Mouse (Mus musculus) neural tube, embryonic 14.5 days (tissue): ENCODE results near the gene Arhgap15. TPM values are rescaled to one million over a fixed set of nuclear protein-coding genes. Genes with fewer than 3 reads are reported as not detected.

Experiments used
- ATAC-seq: fragments of 200-750 bp; cut with Nextera tagmentation; 2 replicates; pipeline ENCODE4 v1.8.0; 2017; ENCODE audit warnings: low read depth, mild to moderate bottlenecking, moderate TSS enrichment, moderate library complexity
- H3K27ac ChIP-seq: fragments of 300-500 bp; sonication (generic); 2 replicates; pipeline ENCODE4 v1.5.1; 2014; ENCODE audit warnings: low read depth, mild to moderate bottlenecking, control low read depth, low read length, moderate library complexity, mixed read lengths
- H3K27me3 ChIP-seq: fragments of 300-500 bp; sonication (generic); 2 replicates; pipeline ENCODE4 v1.6.1; 2014; ENCODE audit warnings: low read length; ENCODE audit not compliant: control insufficient read depth, insufficient read depth
- H3K36me3 ChIP-seq: fragments of 300-500 bp; sonication (generic); 2 replicates; pipeline ENCODE4 v1.6.1; 2014; ENCODE audit warnings: low read length, mixed read lengths; ENCODE audit not compliant: control insufficient read depth, insufficient read depth
- H3K4me1 ChIP-seq: fragments of 300-500 bp; sonication (generic); 2 replicates; pipeline ENCODE4 v1.6.1; 2014; ENCODE audit warnings: low read length; ENCODE audit not compliant: control insufficient read depth, insufficient read depth
- H3K4me2 ChIP-seq: fragments of 300-500 bp; sonication (generic); 2 replicates; pipeline ENCODE4 v1.6.1; 2014; ENCODE audit warnings: mild to moderate bottlenecking, low read depth, low read length, control low read depth
- H3K4me3 ChIP-seq: fragments of 300-500 bp; sonication (generic); 2 replicates; pipeline ENCODE4 v1.5.1; 2014; ENCODE audit warnings: low read depth, low read length, control low read depth, mixed read lengths
- H3K9ac ChIP-seq: fragments of 300-500 bp; sonication (generic); replicated peaks from 2 replicates; pipeline ENCODE4 v1.6.1; 2014; ENCODE audit warnings: low read depth, mild to moderate bottlenecking, control low read depth, low read length, mixed read lengths
- H3K9me3 ChIP-seq: fragments of 300-500 bp; sonication (generic); 2 replicates; pipeline ENCODE4 v1.6.1; 2016; ENCODE audit warnings: low read length; ENCODE audit not compliant: control insufficient read depth
- WGBS: fragments of 180-500 bp; shearing (Covaris S2); extraction: QIAGEN DNeasy Blood & Tissue Kit; methylation state at CpG from one replicate; pipeline ENCODE4 v1.1.7; 2014; 5-methylcytosine and 5-hydroxymethylcytosine counted together
- polyA plus RNA-seq: library from polyadenylated mRNA; unstranded; fragments of >200 nt; fragmentation: Nextera tagmentation; extraction: Ambion mirVana; gene quantifications from 2 replicates; pipeline ENCODE4 v1.2.1, GENCODE M21; 2014

Arhgap15 gene
- polyA plus RNA-seq, 1 experiment from 2014 or later = 3.8 TPM

- WGBS = 46% methylated on average over 2 of the region's 2 CpGs
- no peak for ATAC-seq
- Histone ChIP-seq H3K27ac (no peak overlapping the region), H3K9me3 (no peaks in the 10 kb centered on the region), H3K27me3 (no peaks in the 10 kb centered on the region), H3K9ac (no peak overlapping the region), H3K4me3 (no peak overlapping the region), H3K4me2 (no peak overlapping the region), H3K36me3 (no peaks in the 10 kb centered on the region), H3K4me1 (no peaks in the 10 kb centered on the region)
Observed at GRCm38 (mm10) chr2:44114296-44114695, 365.7 kb downstream of the Arhgap15 start.

- H3K27ac ChIP-seq = no peak overlapping the region
- no peaks in the 10 kb centered on the region for H3K9me3 ChIP-seq
- no peak overlapping the region for H3K4me2 ChIP-seq
- WGBS = 74% methylated on average over 5 of the region's 5 CpGs
- H3K36me3 ChIP-seq = no peaks in the 10 kb centered on the region
- no peak for ATAC-seq
- H3K9ac ChIP-seq = no peak overlapping the region
- H3K27me3 ChIP-seq = no peaks in the 10 kb centered on the region
- H3K4me3 ChIP-seq = no peak overlapping the region
- no peaks in the 10 kb centered on the region for H3K4me1 ChIP-seq
Observed at GRCm38 (mm10) chr2:44121162-44121561, 372.5 kb downstream of the Arhgap15 start.

GRCm38 (mm10) chr2:44123246-44123645 is 374.6 kb downstream of the Arhgap15 start:
- no peak overlapping the region for H3K4me2 ChIP-seq
- 80% methylated on average over 2 of the region's 2 CpGs for WGBS
- no peak overlapping the region for H3K9ac ChIP-seq
- no peak overlapping the region for H3K27ac ChIP-seq
- no peaks in the 10 kb centered on the region for H3K9me3 ChIP-seq
- no peaks in the 10 kb centered on the region for H3K36me3 ChIP-seq
- no peaks in the 10 kb centered on the region for H3K27me3 ChIP-seq
- no peak for ATAC-seq
- no peaks in the 10 kb centered on the region for H3K4me1 ChIP-seq
- no peak overlapping the region for H3K4me3 ChIP-seq

- H3K27ac ChIP-seq = no peak overlapping the region
Observed at GRCm38 (mm10) chr2:44124093-44124492, 375.5 kb downstream of the Arhgap15 start.

GRCm38 (mm10) chr2:44124683-44125082 is 376.1 kb downstream of the Arhgap15 start:
- 76% methylated on average over 3 of the region's 3 CpGs for WGBS
- no peak overlapping the region for H3K9ac ChIP-seq
- no peaks in the 10 kb centered on the region for H3K9me3 ChIP-seq
- ATAC-seq = no peak
- H3K27ac ChIP-seq = no peak overlapping the region
- H3K27me3 ChIP-seq = no peaks in the 10 kb centered on the region
- H3K4me2 ChIP-seq = no peak overlapping the region
- H3K4me3 ChIP-seq = no peak overlapping the region
- no peaks in the 10 kb centered on the region for H3K4me1 ChIP-seq
- H3K36me3 ChIP-seq = no peaks in the 10 kb centered on the region

More at GRCm38 (mm10) chr2:44124093-44124492, 375.5 kb downstream of the Arhgap15 start:
- no peak for ATAC-seq
- WGBS = 73% methylated on average over 3 of the region's 3 CpGs
- Histone ChIP-seq H3K27me3 (no peaks in the 10 kb centered on the region), H3K4me1 (no peaks in the 10 kb centered on the region), H3K9me3 (no peaks in the 10 kb centered on the region), H3K36me3 (no peaks in the 10 kb centered on the region), H3K4me3 (no peak overlapping the region), H3K4me2 (no peak overlapping the region), H3K9ac (no peak overlapping the region)

GRCm38 (mm10) chr2:44126044-44126695 is 377.5 kb downstream of the Arhgap15 start:
- no peaks in the 10 kb centered on the region for H3K4me1 ChIP-seq
- H3K27ac ChIP-seq = no peak overlapping the region
- no peak overlapping the region for H3K4me2 ChIP-seq
- no peaks in the 10 kb centered on the region for H3K36me3 ChIP-seq
- H3K4me3 ChIP-seq = no peak overlapping the region
- no peak overlapping the region for H3K9ac ChIP-seq
- WGBS = 89% methylated on average over 1 of the region's 1 CpGs
- no peaks in the 10 kb centered on the region for H3K27me3 ChIP-seq
- no peak for ATAC-seq
- no peaks in the 10 kb centered on the region for H3K9me3 ChIP-seq

GRCm38 (mm10) chr2:44129533-44129932 is 380.9 kb downstream of the Arhgap15 start:
- Histone ChIP-seq H3K4me1 (no peaks in the 10 kb centered on the region), H3K9ac (no peak overlapping the region), H3K9me3 (no peaks in the 10 kb centered on the region), H3K4me2 (no peak overlapping the region), H3K4me3 (no peak overlapping the region), H3K27ac (no peak overlapping the region), H3K27me3 (no peaks in the 10 kb centered on the region), H3K36me3 (no peaks in the 10 kb centered on the region)
- no peak for ATAC-seq
- WGBS = 87% methylated on average over 3 of the region's 3 CpGs

- Histone ChIP-seq H3K27ac (no peak overlapping the region), H3K27me3 (no peaks in the 10 kb centered on the region), H3K4me1 (no peaks in the 10 kb centered on the region), H3K36me3 (no peaks in the 10 kb centered on the region), H3K9ac (no peak overlapping the region), H3K4me2 (no peak overlapping the region), H3K9me3 (no peaks in the 10 kb centered on the region), H3K4me3 (no peak overlapping the region)
- WGBS = 80% methylated on average over 3 of the region's 3 CpGs
- ATAC-seq = no peak
Observed at GRCm38 (mm10) chr2:44131271-44131670, 382.6 kb downstream of the Arhgap15 start.

GRCm38 (mm10) chr2:44134796-44135195 is 386.2 kb downstream of the Arhgap15 start:
- H3K9ac ChIP-seq = no peak overlapping the region
- H3K4me1 ChIP-seq = no peaks in the 10 kb centered on the region
- H3K9me3 ChIP-seq = no peaks in the 10 kb centered on the region
- no peak overlapping the region for H3K4me3 ChIP-seq
- H3K27me3 ChIP-seq = no peaks in the 10 kb centered on the region
- H3K27ac ChIP-seq = no peak overlapping the region
- no peaks in the 10 kb centered on the region for H3K36me3 ChIP-seq
- no peak for ATAC-seq
- 82% methylated on average over 3 of the region's 3 CpGs for WGBS
- no peak overlapping the region for H3K4me2 ChIP-seq
